Mouse (Mus musculus): ENCODE data around the gene Sqstm1. TPM values are rescaled to one million over a fixed set of nuclear protein-coding genes. Genes with fewer than 3 reads are reported as not detected.

The Sqstm1 gene
- total and polyA plus RNA-seq, 3 experiments = 187 to 223 TPM; not detected in 1

- Histone ChIP-seq H3K4me3 (ENCODE audit: control insufficient read depth in 1 of 2, insufficient read depth in 1 of 2, low read depth in 2 of 2, low read length in 2 of 2) (no peak overlapping the region), H3K36me3 (ENCODE audit: control insufficient read depth in 1 of 2, insufficient read depth in 2 of 2, low read length in 2 of 2) (peaks cover 0 to 13% of the 10 kb centered on the region in 2 experiments; a peak in 2 of 4 replicates), H3K9me3 (replicated peaks; ENCODE audit: insufficient read depth, low read length) (no peaks in the 10 kb centered on the region), H3K27ac (ENCODE audit: control insufficient read depth, low read depth, low read length) (no peak overlapping the region), H3K9ac (ENCODE audit: control insufficient read depth, low read depth, low read length, poor library complexity, severe bottlenecking) (no peak overlapping the region), H3K79me2 (ENCODE audit: control insufficient read depth, insufficient read depth, low read length, poor library complexity) (no peaks in the 10 kb centered on the region; the same call in 1 of the 2 replicates), H3K4me1 (ENCODE audit: control insufficient read depth in 1 of 2, insufficient read depth in 2 of 2, low read length in 2 of 2) (peaks cover 16 to 22% of the 10 kb centered on the region in 2 experiments), H3K27me3 (ENCODE audit: control insufficient read depth in 1 of 2, insufficient read depth in 2 of 2, low read length in 2 of 2) (no peaks in the 10 kb centered on the region)
- no peak for DNase-seq (ENCODE audit: low read depth, low spot score)
- TF ChIP-seq GATA1 (IDR thresholded peaks at IDR 0.05; ENCODE audit: low read depth, low read length) = no peak
- TF ChIP-seq USF1 (IDR thresholded peaks at IDR 0.05; ENCODE audit: low read depth, low read length) = 0 out of 2 replicates have a peak, but pooled peaks have one; percentile 11
These were observed 7.2 kb upstream of the Sqstm1 start for GRCm38 (mm10) chr11:50217811-50218210.

GRCm38 (mm10) chr11:50216724-50217366 lies 6.2 kb upstream of the Sqstm1 start:
- DNase-seq (ENCODE audit: low read depth, low spot score) = no peak
- H3K27me3 ChIP-seq (ENCODE audit: control insufficient read depth in 1 of 2, insufficient read depth in 2 of 2, low read length in 2 of 2) = no peaks in the 10 kb centered on the region
- no peak for TF ChIP-seq MAZ (IDR thresholded peaks at IDR 0.05; ENCODE audit: low read depth, low read length)
- TF ChIP-seq ZC3H11A (IDR thresholded peaks at IDR 0.05; ENCODE audit: low read depth, low read length) = no peak
- TF ChIP-seq SIN3A (IDR thresholded peaks at IDR 0.05; ENCODE audit: low read length) = no peak
- TF ChIP-seq SMC3 (IDR thresholded peaks at IDR 0.05; ENCODE audit: low read depth, low read length) = no peak
- no peak for TF ChIP-seq ELF1 (IDR thresholded peaks at IDR 0.05; ENCODE audit: low read depth, low read length)
- TF ChIP-seq ZNF384 (IDR thresholded peaks at IDR 0.05; ENCODE audit: low read depth, low read length) = no peak
- TF ChIP-seq MYC (IDR thresholded peaks at IDR 0.05; ENCODE audit: low read depth, low read length) = no peak
- TF ChIP-seq CHD2 (IDR thresholded peaks at IDR 0.05; ENCODE audit: low read length) = no peak
- no peak for TF ChIP-seq MAFK (IDR thresholded peaks at IDR 0.05; ENCODE audit: borderline replicate concordance, low read depth, low read length)
- TF ChIP-seq POLR2AphosphoS2 (IDR thresholded peaks at IDR 0.05; ENCODE audit: low read length) = no peak
- TF ChIP-seq MXI1 (IDR thresholded peaks at IDR 0.05; ENCODE audit: low read depth, low read length) = no peak
- no peak for TF ChIP-seq BHLHE40 (IDR thresholded peaks at IDR 0.05; ENCODE audit: borderline replicate concordance, low read depth, low read length)
- TF ChIP-seq ETS1 (IDR thresholded peaks at IDR 0.05; ENCODE audit: low read depth, low read length) = no peak
- TF ChIP-seq RAD21 (IDR thresholded peaks at IDR 0.05; ENCODE audit: low read depth, low read length) = no peak
- no peak for TF ChIP-seq E2F4 (IDR thresholded peaks at IDR 0.05; ENCODE audit: borderline replicate concordance, low read depth, low read length)
- no peak for TF ChIP-seq GABPA (IDR thresholded peaks at IDR 0.05; ENCODE audit: low read depth, low read length)
- TF ChIP-seq CTCF (IDR thresholded peaks at IDR 0.05 in 2 of 3, conservative IDR thresholded peaks at IDR 0.05 in 1 of 3; ENCODE audit: control insufficient read depth in 1 of 3, insufficient read depth in 1 of 3, low read depth in 2 of 3, low read length in 3 of 3, poor library complexity in 1 of 3, severe bottlenecking in 1 of 3) = no peak
- TF ChIP-seq EP300 (IDR thresholded peaks at IDR 0.05; ENCODE audit: low read depth in 1 of 2, low read length in 2 of 2) = no peak
- TF ChIP-seq GATA1 (IDR thresholded peaks at IDR 0.05; ENCODE audit: low read depth, low read length) = no peak
- no peak overlapping the region for H3K9ac ChIP-seq (ENCODE audit: control insufficient read depth, low read depth, low read length, poor library complexity, severe bottlenecking)
- H3K79me2 ChIP-seq (ENCODE audit: control insufficient read depth, insufficient read depth, low read length, poor library complexity) = no peaks in the 10 kb centered on the region
- no peak overlapping the region for H3K4me3 ChIP-seq (ENCODE audit: control insufficient read depth in 1 of 2, insufficient read depth in 1 of 2, low read depth in 2 of 2, low read length in 2 of 2)
- H3K27ac ChIP-seq (ENCODE audit: control insufficient read depth, low read depth, low read length) = no peak overlapping the region
- H3K4me1 ChIP-seq (ENCODE audit: control insufficient read depth in 1 of 2, insufficient read depth in 2 of 2, low read length in 2 of 2) = peaks cover 21 to 31% of the 10 kb centered on the region in 2 experiments
- H3K9me3 ChIP-seq (replicated peaks; ENCODE audit: insufficient read depth, low read length) = no peaks in the 10 kb centered on the region
- H3K36me3 ChIP-seq (ENCODE audit: control insufficient read depth in 1 of 2, insufficient read depth in 2 of 2, low read length in 2 of 2) = peaks cover 0 to 22% of the 10 kb centered on the region in 2 experiments; a peak in 2 of 4 replicates

All from MEL (cell line).